Mouse (Mus musculus) neural tube, embryonic 14.5 days (tissue): Measurements from ENCODE around the gene Dlg4. TPM values are rescaled to one million over a fixed set of nuclear protein-coding genes. Genes with fewer than 3 reads are reported as not detected.

Source experiments
- ATAC-seq: fragments of 200-750 bp; cut with Nextera tagmentation; 2 replicates; pipeline ENCODE4 v1.8.0; 2017; ENCODE audit warnings: low read depth, mild to moderate bottlenecking, moderate TSS enrichment, moderate library complexity
- H3K27ac ChIP-seq: fragments of 300-500 bp; sonication (generic); 2 replicates; pipeline ENCODE4 v1.5.1; 2014; ENCODE audit warnings: low read depth, mild to moderate bottlenecking, control low read depth, low read length, moderate library complexity, mixed read lengths
- H3K27me3 ChIP-seq: fragments of 300-500 bp; sonication (generic); 2 replicates; pipeline ENCODE4 v1.6.1; 2014; ENCODE audit warnings: low read length; ENCODE audit not compliant: control insufficient read depth, insufficient read depth
- H3K36me3 ChIP-seq: fragments of 300-500 bp; sonication (generic); 2 replicates; pipeline ENCODE4 v1.6.1; 2014; ENCODE audit warnings: low read length, mixed read lengths; ENCODE audit not compliant: control insufficient read depth, insufficient read depth
- H3K4me1 ChIP-seq: fragments of 300-500 bp; sonication (generic); 2 replicates; pipeline ENCODE4 v1.6.1; 2014; ENCODE audit warnings: low read length; ENCODE audit not compliant: control insufficient read depth, insufficient read depth
- H3K4me2 ChIP-seq: fragments of 300-500 bp; sonication (generic); 2 replicates; pipeline ENCODE4 v1.6.1; 2014; ENCODE audit warnings: mild to moderate bottlenecking, low read depth, low read length, control low read depth
- H3K4me3 ChIP-seq: fragments of 300-500 bp; sonication (generic); 2 replicates; pipeline ENCODE4 v1.5.1; 2014; ENCODE audit warnings: low read depth, low read length, control low read depth, mixed read lengths
- H3K9ac ChIP-seq: fragments of 300-500 bp; sonication (generic); replicated peaks from 2 replicates; pipeline ENCODE4 v1.6.1; 2014; ENCODE audit warnings: low read depth, mild to moderate bottlenecking, control low read depth, low read length, mixed read lengths
- H3K9me3 ChIP-seq: fragments of 300-500 bp; sonication (generic); 2 replicates; pipeline ENCODE4 v1.6.1; 2016; ENCODE audit warnings: low read length; ENCODE audit not compliant: control insufficient read depth
- WGBS: fragments of 180-500 bp; shearing (Covaris S2); extraction: QIAGEN DNeasy Blood & Tissue Kit; methylation state at CpG from one replicate; pipeline ENCODE4 v1.1.7; 2014; 5-methylcytosine and 5-hydroxymethylcytosine counted together
- polyA plus RNA-seq: library from polyadenylated mRNA; unstranded; fragments of >200 nt; fragmentation: Nextera tagmentation; extraction: Ambion mirVana; gene quantifications from 2 replicates; pipeline ENCODE4 v1.2.1, GENCODE M21; 2014

Gene Dlg4
- polyA plus RNA-seq, 1 experiment from 2014 or later, result 31.6 TPM

GRCm38 (mm10) chr11:70029829-70030550 is 13.2 kb downstream of the Dlg4 start:
- Histone ChIP-seq H3K4me2 (peak overlapping the region; percentile 52), H3K36me3 (peaks cover 23% of the 10 kb centered on the region; the same call in 1 of the 2 replicates), H3K9ac (peak overlapping the region; percentile 22; the same call in 1 of the 2 replicates), H3K4me3 (peak overlapping the region; percentile 19), H3K9me3 (no peaks in the 10 kb centered on the region), H3K27ac (peak overlapping the region; percentile 96), H3K27me3 (no peaks in the 10 kb centered on the region), H3K4me1 (peaks cover 50% of the 10 kb centered on the region)
- 16% methylated on average over 11 of the region's 11 CpGs for WGBS
- peak; percentile 56 for ATAC-seq

- ATAC-seq, result no peak
- Histone ChIP-seq H3K27me3 (no peaks in the 10 kb centered on the region), H3K27ac (peak overlapping the region; percentile 96), H3K9ac (no peak overlapping the region), H3K4me1 (peaks cover 48% of the 10 kb centered on the region), H3K4me2 (peak overlapping the region; percentile 52), H3K36me3 (peaks cover 23% of the 10 kb centered on the region; the same call in 1 of the 2 replicates), H3K4me3 (peak overlapping the region; percentile 19; the same call in 1 of the 2 replicates), H3K9me3 (no peaks in the 10 kb centered on the region)
- 93% methylated on average over 28 of the region's 28 CpGs for WGBS
Measured at GRCm38 (mm10) chr11:70030651-70031320, 14.0 kb downstream of the Dlg4 start.

- peaks cover 23% of the 10 kb centered on the region; the same call in 1 of the 2 replicates for H3K36me3 ChIP-seq
Measured at GRCm38 (mm10) chr11:70031321-70031670, 14.6 kb downstream of the Dlg4 start.

GRCm38 (mm10) chr11:70038174-70038573 is 21.4 kb downstream of the Dlg4 start:
- Histone ChIP-seq H3K9ac (no peak overlapping the region), H3K36me3 (peaks cover 38% of the 10 kb centered on the region), H3K27ac (no peak overlapping the region), H3K4me3 (no peak overlapping the region), H3K4me2 (no peak overlapping the region), H3K9me3 (no peaks in the 10 kb centered on the region), H3K4me1 (no peaks in the 10 kb centered on the region), H3K27me3 (no peaks in the 10 kb centered on the region)
- ATAC-seq, result no peak
- WGBS, result 77% methylated on average over 7 of the region's 7 CpGs

More at GRCm38 (mm10) chr11:70031321-70031670, 14.6 kb downstream of the Dlg4 start:
- no peak overlapping the region for H3K9ac ChIP-seq
- no peaks in the 10 kb centered on the region for H3K9me3 ChIP-seq
- no peak for ATAC-seq
- H3K4me3 ChIP-seq, result no peak overlapping the region
- H3K27ac ChIP-seq, result no peak overlapping the region
- H3K4me2 ChIP-seq, result no peak overlapping the region
- H3K4me1 ChIP-seq, result peaks cover 43% of the 10 kb centered on the region
- no peaks in the 10 kb centered on the region for H3K27me3 ChIP-seq
- 97% methylated on average over 11 of the region's 11 CpGs for WGBS

- no peak for ATAC-seq
- no peak overlapping the region for H3K4me3 ChIP-seq
- no peaks in the 10 kb centered on the region for H3K27me3 ChIP-seq
- H3K4me1 ChIP-seq, result no peaks in the 10 kb centered on the region
- no peaks in the 10 kb centered on the region for H3K9me3 ChIP-seq
- WGBS, result 94% methylated on average over 10 of the region's 10 CpGs
- peaks cover 50% of the 10 kb centered on the region for H3K36me3 ChIP-seq
- no peak overlapping the region for H3K9ac ChIP-seq
- H3K4me2 ChIP-seq, result no peak overlapping the region
- no peak overlapping the region for H3K27ac ChIP-seq
Measured at GRCm38 (mm10) chr11:70039631-70040030, 22.9 kb downstream of the Dlg4 start.

GRCm38 (mm10) chr11:70040184-70040583 is 23.4 kb downstream of the Dlg4 start:
- ATAC-seq, result no peak
- Histone ChIP-seq H3K27me3 (no peaks in the 10 kb centered on the region), H3K9ac (no peak overlapping the region), H3K4me3 (no peak overlapping the region), H3K4me2 (no peak overlapping the region), H3K27ac (no peak overlapping the region), H3K4me1 (no peaks in the 10 kb centered on the region), H3K36me3 (peaks cover 55% of the 10 kb centered on the region), H3K9me3 (no peaks in the 10 kb centered on the region)
- 94% methylated on average over 7 of the region's 7 CpGs for WGBS

- Histone ChIP-seq H3K4me3 (no peak overlapping the region), H3K27me3 (no peaks in the 10 kb centered on the region), H3K4me1 (no peaks in the 10 kb centered on the region), H3K27ac (no peak overlapping the region), H3K9ac (no peak overlapping the region), H3K4me2 (no peak overlapping the region), H3K36me3 (peaks cover 57% of the 10 kb centered on the region), H3K9me3 (no peaks in the 10 kb centered on the region)
- 90% methylated on average over 23 of the region's 23 CpGs for WGBS
- no peak for ATAC-seq
Measured at GRCm38 (mm10) chr11:70042309-70043085, 25.8 kb downstream of the Dlg4 start.

GRCm38 (mm10) chr11:70043665-70044064 is 26.9 kb downstream of the Dlg4 start:
- WGBS, result 80% methylated on average over 7 of the region's 7 CpGs
- Histone ChIP-seq H3K4me2 (no peak overlapping the region), H3K27me3 (no peaks in the 10 kb centered on the region), H3K4me3 (no peak overlapping the region), H3K9me3 (no peaks in the 10 kb centered on the region), H3K36me3 (peaks cover 52% of the 10 kb centered on the region), H3K9ac (no peak overlapping the region), H3K27ac (no peak overlapping the region), H3K4me1 (no peaks in the 10 kb centered on the region)
- no peak for ATAC-seq
